Mouse (Mus musculus): ENCODE data around the gene Zfp467.

Gene Zfp467

DNA sequence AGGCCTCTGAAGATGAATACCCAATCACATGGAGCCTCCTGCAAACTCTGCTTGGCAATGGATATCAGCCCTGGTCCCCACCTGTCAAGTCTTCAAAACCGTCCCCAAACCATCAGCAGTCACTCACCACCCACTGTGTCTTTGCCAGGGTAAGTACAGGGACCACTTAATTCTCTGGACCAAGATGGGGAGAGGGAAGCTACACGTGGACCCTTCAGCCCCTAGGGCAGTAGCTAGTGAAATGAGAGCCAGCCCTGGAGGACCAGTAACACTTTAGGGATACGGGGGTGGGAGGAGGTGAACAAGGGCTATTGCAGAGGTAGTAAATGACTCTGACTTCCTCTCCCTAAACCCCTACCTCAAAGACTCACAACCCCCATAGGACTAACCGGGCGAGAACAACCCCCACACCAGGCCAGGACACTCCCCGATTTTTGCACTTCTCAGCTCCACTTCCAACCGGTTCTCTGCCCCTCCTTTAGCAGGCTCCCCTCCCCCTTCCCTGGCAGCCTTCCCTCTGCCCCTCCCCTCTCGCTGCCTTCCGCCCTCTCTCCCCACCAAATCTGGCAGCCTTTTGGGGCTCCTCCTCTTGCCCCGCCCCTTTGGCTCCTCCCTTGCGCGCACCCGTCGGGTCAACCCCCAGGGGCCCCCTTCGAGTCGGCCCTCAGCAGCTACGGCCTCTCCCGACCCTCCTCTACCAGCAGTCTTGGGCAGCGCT, 1.9 kb downstream of the Zfp467 start:
- intact Hi-C loops (cut with DNase I): loop anchor here (2.0 kb wide), 1 partner anchor 49 kb away; the partner anchor contains the start of gene Krba1

DNA sequence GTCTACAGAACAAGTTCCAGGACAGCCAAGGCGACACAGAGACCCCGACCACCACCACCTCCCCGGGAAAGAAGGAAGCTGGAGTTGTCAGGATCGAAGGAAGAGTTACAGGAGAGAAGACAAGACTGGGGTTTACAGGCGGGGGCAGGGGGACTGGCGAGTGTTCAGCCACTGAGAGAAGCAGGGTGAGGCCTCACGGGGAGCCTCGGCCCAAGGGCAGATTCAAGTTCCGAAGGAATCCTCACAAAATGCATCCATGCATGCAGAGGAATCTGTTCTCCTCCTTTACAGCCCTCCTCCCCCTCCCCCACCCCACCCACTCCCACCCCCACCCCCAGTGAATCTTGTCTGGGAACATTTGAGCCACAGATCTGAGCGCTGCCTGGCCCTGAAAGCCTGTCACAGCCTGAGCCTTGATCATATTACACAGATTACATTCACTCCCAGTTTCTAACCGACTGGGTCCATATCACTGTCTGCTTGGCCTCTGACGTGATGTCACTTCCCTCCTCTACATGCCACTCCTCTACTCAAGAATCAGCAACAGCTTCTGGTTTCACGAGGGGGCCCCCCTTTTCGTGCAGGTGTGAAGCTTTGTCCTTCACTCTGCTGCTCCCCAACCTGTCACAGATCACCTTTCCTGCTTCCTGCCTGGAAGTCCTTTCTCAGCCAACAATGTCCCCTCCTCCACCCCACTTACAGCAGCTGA, 5.2 kb downstream of the Zfp467 start:
- intact Hi-C loops (cut with DNase I): no loop called here

DNA sequence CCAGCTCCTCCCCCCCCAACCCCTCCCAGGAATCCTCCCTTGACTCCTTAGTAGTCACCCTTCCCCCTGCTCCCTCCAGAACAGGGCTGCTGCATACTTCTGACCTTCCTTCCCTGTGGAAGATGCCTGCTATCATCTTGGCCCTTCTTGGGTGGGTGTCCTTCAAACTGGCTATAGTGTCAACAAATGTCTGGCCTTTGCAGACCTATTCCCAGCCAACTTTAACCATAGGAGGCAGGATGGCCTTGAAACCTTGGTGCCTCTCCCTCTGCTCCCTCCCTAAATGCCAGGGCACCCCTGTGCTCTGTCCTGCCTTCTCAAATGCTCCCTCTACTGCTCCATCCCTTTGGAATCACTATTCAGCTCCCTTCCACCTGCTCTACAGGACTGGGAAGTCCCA, 6.0 kb downstream of the Zfp467 start:
- intact Hi-C loops (cut with DNase I): no loop called here

DNA sequence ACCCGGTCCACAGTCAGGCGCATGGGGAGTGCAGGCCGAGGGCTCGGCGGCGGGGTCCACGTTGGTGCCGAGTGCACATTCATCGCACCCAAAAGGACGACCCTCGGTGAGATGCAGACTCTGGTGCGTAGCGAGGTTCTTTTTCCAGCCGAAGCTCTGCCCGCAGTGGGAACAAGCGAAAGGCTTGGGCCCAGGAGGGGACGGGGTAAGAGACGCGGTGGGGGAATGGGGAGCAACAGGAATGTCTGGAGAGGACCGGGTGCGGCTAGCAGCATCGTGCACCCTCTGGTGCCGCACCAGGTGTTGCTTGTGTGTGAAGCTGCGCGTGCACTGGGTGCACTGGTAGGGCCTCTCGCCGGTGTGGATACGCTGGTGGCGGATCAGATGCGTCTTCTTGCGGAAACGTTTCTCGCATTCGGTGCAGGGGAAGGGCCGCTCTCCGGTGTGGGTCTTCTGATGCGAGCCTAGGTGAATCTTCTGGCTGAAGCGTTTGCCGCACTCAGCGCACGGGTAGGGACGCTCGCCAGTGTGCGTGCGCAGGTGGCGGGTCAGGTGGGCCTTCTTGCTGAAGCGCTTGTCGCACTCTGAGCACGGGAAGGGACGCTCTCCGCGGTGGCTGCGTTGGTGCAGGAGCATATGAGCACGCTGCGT, 7.0 kb downstream of the Zfp467 start:
- intact Hi-C loops (cut with DNase I): no loop called here

DNA sequence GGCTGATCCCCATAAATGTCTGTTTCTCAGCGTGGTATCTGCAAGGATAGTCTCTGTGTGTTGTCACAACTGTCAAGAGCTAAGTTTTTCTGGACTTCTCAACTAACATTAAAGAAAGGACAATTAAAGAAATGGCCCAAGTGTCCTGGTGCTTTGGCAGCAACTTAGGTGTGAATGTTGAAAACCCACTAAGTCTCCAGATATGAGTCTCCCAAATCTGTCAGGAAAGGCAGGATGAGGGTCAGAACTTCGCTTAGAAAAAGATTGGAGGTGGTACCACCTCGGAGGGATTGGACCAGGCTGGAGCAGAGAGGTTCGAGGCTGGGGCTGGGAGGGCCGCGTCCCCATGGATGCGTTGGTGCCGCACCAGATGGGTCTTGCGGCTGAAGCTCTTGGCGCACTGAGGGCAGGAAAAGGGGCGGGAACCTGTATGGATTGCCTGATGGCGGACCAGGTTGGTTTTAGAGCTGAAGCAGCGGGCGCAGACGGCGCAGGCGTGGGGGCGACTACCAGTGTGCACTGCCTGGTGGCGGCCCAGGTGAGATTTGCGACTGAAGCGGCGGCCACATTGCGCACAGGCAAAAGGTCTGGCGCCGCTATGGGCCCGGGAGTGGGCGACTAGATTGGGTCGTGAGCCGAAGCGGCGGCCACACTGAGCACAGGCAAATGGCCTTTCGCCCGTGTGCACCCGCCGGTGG, 7.8 kb downstream of the Zfp467 start:
- intact Hi-C loops (cut with DNase I): no loop called here

DNA sequence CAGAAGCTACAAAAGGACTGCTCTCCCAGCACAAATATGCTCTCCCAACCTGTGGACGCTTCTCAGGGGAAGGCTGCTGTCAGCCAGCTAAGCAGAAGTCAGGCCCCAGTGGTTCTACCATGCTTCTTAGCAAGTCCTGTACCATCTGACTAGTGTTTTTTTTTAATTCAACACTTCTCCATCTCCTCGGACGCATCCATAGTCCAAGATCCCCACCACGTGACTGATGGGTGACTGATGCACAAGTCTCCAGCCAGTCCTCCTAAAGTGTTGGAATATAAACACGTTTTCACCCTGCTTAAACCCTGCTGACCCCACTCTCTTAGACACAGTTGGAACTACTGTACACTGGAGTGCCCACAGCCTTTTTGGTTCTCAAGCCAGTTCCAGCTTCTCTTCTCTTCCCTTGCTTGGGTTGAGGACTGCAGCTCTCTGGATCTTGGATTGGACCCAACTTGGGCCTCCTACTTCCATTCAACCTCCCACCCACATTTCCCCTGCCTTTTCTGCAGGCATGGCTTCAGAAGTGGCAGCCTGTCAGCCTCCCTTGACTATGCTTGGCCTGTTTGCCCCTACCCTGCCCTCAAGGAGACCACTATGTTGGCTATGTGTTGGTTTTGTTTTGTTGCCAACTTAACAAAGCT, 9.8 kb downstream of the Zfp467 start:
- intact Hi-C loops (cut with DNase I): no loop called here

DNA sequence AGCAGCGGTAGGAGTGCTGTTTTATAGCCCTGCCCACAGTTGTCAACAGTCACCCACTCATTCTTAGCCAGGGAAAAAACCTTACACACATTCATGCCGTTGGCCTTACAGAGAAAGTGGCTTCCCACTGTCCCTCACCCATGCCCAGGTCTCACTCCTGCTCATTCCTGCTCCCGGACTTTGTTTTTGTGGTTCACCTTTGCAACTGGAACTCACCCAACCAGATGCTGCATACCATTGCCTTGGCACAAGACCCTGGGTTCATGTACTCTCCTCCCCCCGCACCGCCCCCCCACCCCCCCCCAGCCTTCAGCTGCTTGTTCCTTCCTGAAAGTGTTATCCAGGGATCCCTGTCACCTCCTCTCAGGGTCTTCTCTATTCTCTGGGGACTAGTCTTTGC, 10.5 kb downstream of the Zfp467 start:
- intact Hi-C loops (cut with DNase I): no loop called here

DNA sequence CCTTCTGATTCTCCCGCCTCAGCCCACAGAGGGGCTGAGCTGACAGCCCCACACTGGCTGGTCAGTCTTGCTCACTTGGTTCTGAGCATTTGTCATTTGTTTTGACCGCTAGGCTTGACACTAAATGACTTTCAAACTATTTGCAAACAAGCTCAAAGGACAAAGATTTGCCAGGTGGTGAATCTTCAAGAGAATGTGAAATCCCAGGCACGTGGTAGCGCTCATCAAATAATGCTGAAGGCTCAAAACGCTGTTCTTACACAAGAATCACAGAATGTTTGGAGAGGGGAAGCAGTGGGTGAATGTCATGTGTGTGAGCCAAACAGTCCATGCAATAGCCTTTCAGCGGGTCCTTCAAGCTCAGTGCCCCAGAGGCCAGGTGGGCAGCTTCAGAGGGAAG, 11.0 kb downstream of the Zfp467 start:
- intact Hi-C loops (cut with DNase I): no loop called here

DNA sequence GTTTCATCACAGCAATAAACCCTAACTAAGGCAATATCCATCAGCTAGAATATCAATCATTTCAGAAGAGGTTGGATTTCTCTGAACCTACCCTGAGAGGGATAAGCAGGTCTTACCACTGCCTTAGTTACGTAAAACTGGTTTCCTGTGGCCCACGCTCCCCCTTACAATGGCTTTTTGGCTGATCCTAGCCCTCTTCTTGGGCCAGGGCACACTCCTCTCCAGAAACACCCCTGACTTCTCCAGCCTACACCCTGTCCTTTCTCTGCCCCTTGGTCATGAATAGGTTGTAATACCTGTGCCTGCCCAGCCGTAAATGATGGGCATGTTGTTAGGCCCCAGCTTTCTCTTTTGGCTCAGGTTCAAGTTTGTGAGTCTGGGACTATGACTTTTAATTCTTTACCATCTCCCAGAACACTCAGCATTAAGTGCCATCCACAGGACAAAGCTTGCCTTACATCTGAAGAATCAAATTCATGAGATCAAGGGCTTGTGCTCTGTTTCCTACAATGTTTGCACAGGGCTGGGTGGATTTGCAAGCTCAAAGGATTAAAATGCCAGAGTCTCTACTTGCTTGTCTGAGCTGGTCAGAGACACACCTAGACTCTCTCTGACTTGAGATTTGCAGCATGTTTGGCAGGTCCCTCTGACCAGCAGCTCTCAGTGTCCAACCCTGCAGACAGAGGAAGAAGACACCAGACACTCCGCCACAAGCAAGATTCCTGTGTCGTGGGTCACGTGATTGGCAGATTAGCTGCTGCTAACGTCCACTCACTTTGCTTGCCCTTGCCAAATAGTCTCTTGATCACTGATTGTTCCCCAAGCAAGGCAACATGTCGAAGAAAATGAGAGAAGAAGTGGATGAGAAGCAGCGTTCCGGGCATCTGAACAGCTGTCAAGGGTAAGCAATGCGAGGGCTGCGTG, 12.5 kb downstream of the Zfp467 start:
- intact Hi-C loops (cut with DNase I): no loop called here

DNA sequence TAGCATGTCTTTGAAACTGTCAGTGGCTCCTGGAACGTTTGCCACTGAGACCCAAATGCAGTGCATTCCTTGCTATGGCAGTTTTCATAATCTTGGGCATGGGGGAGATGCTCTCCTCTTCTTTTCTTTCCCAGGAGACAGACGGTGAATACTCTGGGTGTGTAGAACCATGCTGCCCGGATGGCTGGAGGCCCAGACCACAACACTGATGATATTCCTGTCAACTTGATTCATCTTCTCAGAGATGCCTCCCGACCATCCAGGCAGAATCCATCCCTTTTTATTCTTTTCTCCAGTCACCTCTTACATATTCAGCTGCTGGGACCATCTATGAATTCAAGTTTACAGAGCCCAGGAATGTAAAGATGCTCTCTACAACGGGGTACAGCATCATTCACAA, 14.9 kb downstream of the Zfp467 start:
- intact Hi-C loops (cut with DNase I): no loop called here

DNA sequence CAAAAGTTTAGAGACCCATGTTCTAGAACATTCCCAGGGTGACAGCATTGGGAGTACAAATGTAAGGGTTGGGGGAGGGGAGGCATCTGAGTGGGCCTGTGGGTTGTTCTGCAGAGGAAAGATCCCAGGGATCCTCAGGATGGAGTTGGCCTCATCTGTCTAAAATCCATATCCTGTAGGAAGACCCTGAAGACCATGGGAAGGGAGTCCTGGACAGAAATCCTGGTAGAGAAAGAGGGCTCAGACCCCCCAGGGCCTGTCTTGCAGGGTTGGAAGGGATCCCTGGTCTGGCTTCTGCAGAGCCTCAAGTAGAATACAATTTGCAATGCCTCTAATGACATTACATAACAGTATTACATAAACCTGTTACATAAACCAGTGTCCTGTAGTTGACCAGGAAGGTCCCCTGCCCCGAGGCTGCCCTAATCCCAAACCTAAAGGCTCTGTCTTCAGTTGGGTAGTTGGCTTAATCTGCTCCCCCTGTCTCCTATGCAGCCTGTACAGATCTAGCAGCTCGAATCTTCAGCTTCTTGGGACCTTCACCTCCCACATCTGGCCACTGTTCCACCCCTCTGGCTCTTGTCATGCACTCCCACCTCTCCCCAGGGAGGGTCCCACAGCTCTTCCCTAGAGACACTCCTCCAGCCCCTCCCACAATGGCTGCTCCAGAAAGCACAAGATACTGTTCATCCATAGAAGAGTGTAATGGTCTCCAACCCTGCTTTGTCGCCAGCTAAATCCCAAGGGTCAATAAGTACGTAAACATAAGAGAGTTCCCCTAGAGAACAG, 16.7 kb downstream of the Zfp467 start:
- intact Hi-C loops (cut with DNase I): no loop called here

DNA sequence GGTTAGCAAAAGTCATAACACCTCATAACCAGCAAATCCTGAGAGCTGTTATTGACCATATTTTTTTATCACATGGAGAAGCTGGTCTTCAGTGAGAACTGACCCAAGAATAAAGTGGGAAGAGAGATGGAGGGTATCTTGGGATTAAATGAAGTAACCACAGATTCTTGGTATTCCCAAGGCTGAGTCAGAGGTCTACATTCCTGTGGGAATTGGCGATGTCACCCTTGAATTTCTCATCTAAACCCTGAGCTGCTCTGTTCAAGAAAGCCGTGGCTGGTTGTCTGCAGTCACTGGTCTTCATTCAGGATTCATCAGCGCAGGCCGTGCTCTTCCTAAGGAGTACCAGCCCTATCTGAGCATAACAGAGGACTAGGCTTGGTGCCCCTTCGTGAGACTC, 18.7 kb downstream of the Zfp467 start:
- intact Hi-C loops (cut with DNase I): no loop called here

DNA sequence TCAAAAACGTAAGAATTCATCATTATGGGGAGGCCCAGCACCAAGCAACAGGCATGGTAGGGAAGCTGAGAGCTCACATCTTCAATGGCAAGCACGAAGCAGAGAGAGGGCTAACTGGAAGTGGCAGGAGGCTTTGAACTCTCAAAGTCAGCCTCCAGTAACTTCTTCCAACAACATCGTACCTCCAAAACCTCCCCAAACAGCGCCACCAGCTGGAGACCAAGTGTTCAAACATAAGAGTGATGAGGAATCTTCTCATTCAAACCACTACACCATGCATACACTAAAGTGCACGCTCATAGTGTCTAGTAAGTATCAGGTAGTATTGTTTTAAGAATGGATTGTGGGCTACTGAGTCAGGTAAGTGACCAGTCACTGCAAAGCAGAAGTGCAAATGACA, 21.6 kb downstream of the Zfp467 start:
- intact Hi-C loops (cut with DNase I): no loop called here

DNA sequence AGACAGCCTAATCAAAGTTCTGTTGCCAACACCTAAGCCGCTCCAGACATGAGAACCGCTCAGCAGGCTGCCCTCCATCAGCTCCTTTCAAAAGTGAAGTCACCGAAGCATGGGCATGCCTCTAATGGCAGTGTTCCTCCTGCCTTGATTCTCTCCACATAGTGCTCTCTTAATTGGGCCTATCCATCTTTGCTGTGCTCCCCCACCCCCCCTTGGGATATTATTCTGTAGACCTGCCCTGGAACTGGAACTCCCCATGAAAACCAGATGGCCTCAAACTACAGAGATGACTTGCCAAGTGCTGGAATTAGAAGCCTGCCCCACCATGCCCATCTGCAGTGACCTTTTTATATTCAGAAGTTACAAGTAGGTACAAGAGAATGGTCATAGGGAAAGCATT, 22.3 kb downstream of the Zfp467 start:
- intact Hi-C loops (cut with DNase I): no loop called here

DNA sequence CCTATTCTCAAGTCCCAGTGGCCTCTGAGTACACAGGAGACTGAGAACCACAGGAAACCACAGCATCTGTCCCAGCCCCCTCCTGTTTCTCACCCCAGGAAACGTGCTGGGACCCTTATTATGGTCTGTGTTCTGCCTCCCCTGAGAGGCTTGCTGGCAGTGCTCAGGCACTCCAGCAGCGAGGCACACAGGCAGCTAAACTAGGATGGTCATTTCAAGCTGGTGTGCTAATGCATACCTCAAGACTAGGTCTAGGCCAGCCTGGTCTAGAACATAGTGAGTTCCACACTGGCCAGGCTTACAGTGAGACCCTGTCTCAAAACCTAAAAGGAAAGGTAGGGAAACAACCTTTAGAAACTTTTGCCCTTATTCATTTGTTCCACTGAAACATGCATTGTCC, 25.0 kb downstream of the Zfp467 start:
- intact Hi-C loops (cut with DNase I): no loop called here

DNA sequence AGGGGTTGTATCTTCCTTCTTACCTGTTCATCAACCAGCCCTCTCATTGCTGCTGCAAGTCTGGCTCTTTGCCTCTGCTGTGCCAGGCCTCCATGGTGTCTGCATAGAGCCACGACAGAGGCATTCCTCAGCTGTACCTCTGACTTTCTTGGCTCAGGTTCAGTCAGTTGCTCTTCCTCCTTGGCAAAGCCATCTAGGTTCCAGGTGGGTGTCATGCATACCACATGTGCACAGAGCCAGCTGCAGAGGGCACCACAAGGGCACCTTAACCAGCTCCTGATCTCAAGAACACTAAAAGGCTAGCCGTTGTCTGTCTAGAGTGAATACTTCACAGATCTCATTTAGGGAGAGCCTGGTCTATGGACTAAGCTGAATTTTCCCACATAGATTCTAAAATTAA, 29.1 kb downstream of the Zfp467 start:
- intact Hi-C loops (cut with DNase I): no loop called here

DNA sequence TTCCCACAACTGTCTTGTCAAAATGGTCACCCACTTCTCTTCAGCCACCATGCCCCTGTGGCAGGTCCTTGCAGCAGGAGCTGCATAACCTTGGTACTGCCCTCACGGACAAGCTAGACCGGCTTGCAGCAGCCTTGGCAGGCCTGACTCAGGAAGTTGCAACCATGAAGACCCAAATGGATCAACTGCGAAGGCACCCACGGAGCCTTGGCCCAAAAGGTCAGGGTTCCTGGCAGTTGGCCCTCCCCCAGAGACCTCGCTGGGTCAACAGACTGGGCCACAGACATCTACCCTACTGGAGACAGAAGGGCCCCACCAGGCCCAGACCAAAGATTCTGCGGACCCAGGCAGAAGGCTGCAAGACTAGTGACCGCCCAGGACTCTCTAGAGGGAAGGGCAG, 30.0 kb downstream of the Zfp467 start:
- intact Hi-C loops (cut with DNase I): no loop called here

DNA sequence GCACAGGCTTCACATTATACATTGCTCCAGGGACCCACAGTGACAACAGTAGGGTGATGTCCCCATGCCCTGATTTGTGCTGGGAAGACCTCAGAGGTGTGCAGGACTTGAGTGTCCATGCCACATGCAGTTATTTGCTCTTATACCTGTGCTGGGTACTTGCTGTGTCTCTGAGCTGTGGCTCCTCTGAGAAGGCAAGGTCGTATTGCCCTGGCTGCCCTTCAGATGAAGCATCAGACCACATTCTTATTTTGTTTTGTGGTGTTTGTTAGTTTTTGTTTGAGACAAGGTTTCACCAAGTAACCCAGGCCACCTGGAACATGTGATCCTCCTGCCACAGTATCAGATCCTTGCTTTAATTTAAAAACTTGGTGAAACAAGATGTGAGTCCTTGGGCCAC, 30.7 kb downstream of the Zfp467 start:
- intact Hi-C loops (cut with DNase I): no loop called here

DNA sequence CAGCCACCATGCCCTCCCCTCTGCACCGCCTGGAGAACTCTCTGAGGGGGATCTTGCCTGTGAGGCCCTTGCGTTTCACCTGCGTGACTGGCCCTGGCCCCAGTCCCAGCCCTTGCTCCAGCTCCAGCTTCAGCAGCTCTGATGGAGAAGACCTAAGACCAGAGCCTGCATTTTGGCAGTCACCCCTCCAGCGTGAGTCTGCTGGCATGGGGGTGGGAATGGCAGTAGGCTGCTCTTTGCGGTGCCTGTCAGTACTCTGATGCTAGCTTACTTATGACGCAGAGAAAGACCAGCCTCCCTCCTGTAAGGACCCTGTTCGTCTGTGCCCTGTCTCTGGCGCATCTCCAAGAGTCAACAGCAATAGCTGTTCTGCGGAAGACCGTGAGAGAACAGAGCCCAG, 32.5 kb downstream of the Zfp467 start:
- intact Hi-C loops (cut with DNase I): no loop called here

DNA sequence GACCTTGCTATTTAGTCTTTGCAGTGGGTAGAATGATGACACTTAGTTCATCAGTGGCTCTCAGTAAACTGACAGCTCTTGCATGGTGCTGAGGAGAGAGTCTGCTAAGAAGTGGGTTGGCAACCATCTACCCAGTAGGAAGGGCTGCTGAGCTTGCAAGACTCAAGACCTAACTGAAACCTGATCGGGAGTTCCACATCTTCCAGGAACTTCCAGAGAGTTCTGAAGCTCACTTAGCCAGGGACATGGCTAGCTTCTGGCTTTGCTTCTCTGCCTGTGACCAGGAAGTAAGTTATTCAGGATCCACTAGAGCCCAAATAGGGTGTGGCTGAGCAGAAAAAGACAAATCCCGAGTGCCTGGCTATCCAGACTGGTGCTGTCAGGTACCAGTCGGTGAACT, 33.0 kb downstream of the Zfp467 start:
- intact Hi-C loops (cut with DNase I): no loop called here

All from adrenal gland (tissue).